In genomic region chr13:4056211-4056610, GRCm38 (mm10) we compare ENCODE assay signal across 29 mouse cellular contexts. TPM values are rescaled to one million over a fixed set of nuclear protein-coding genes. Genes with fewer than 3 reads are reported as not detected.
"Had no signal": no experiment of that assay in that cellular context is flagged by ENCODE, and none has a peak within 500 bp of the region (broad histone marks: within the 10 kb centered on the region; RNA-seq: fewer than 3 reads in every experiment).

No protein-coding gene starts in this region.

- H3K4me3 ChIP-seq: left cerebral cortex, adult 2 months; limb, embryonic 10.5 days; limb, embryonic 12.5 days; limb, embryonic 13.5 days; limb, embryonic 15.5 days; liver, embryonic 13.5 days; liver, embryonic 15.5 days; lung, embryonic 15.5 days; megakaryocyte, embryonic 14.5 days; midbrain, embryonic 10.5 days; midbrain, embryonic 12.5 days; midbrain, embryonic 13.5 days; midbrain, embryonic 15.5 days; myocyte; neural tube, embryonic 12.5 days; neural tube, embryonic 13.5 days had no signal

- H3K36me3 ChIP-seq: limb, embryonic 10.5 days; limb, embryonic 12.5 days; limb, embryonic 13.5 days; limb, embryonic 15.5 days; liver, embryonic 13.5 days; liver, embryonic 15.5 days; lung, embryonic 15.5 days; midbrain, embryonic 10.5 days; midbrain, embryonic 12.5 days; midbrain, embryonic 13.5 days; midbrain, embryonic 15.5 days; neural tube, embryonic 12.5 days; neural tube, embryonic 13.5 days had no signal

- H3K9ac ChIP-seq: limb, embryonic 12.5 days; limb, embryonic 13.5 days; limb, embryonic 15.5 days; liver, embryonic 13.5 days; liver, embryonic 14.5 days; liver, embryonic 15.5 days; lung, embryonic 14.5 days; lung, embryonic 15.5 days; midbrain, embryonic 12.5 days; midbrain, embryonic 13.5 days; midbrain, embryonic 15.5 days; neural tube, embryonic 12.5 days; neural tube, embryonic 13.5 days had no signal

- ATAC-seq: midbrain, embryonic 13.5 days; midbrain, embryonic 15.5 days; midbrain, embryonic 16.5 days had no signal

- H3K4me2 ChIP-seq: limb, embryonic 12.5 days; limb, embryonic 13.5 days; limb, embryonic 15.5 days; liver, embryonic 13.5 days; liver, embryonic 15.5 days; lung, embryonic 14.5 days; lung, embryonic 15.5 days; midbrain, embryonic 11.5 days; midbrain, embryonic 12.5 days; midbrain, embryonic 13.5 days; midbrain, embryonic 15.5 days; neural tube, embryonic 12.5 days; neural tube, embryonic 13.5 days had no signal

- DNase-seq: layer of hippocampus, postnatal 36 days; left cerebral cortex, postnatal 4 days; liver, embryonic 13.5 days; lung, embryonic 14.5 days; lung, postnatal 14 days; midbrain, embryonic 14.5 days had no signal

- H3K27me3 ChIP-seq: limb, embryonic 12.5 days; limb, embryonic 13.5 days; limb, embryonic 15.5 days; liver, embryonic 13.5 days; liver, embryonic 15.5 days; lung, embryonic 15.5 days; megakaryocyte, embryonic 14.5 days; midbrain, embryonic 12.5 days; midbrain, embryonic 13.5 days; midbrain, embryonic 15.5 days; neural tube, embryonic 12.5 days; neural tube, embryonic 13.5 days had no signal

- H3K4me1 ChIP-seq: limb, embryonic 10.5 days; limb, embryonic 12.5 days; limb, embryonic 15.5 days; liver, embryonic 13.5 days; liver, embryonic 15.5 days; lung, embryonic 15.5 days; megakaryocyte, embryonic 14.5 days; midbrain, embryonic 10.5 days; midbrain, embryonic 12.5 days; midbrain, embryonic 13.5 days; midbrain, embryonic 15.5 days; neural tube, embryonic 12.5 days had no signal

- H3K9me3 ChIP-seq: limb, embryonic 10.5 days; limb, embryonic 12.5 days; limb, embryonic 13.5 days; limb, embryonic 15.5 days; liver, embryonic 13.5 days; liver, embryonic 15.5 days; lung, embryonic 15.5 days; megakaryocyte, embryonic 14.5 days; midbrain, embryonic 10.5 days; midbrain, embryonic 12.5 days; midbrain, embryonic 13.5 days; midbrain, embryonic 15.5 days; neural tube, embryonic 12.5 days; neural tube, embryonic 13.5 days had no signal

- H3K27ac ChIP-seq: left cerebral cortex, adult 2 months; limb, embryonic 10.5 days; limb, embryonic 12.5 days; limb, embryonic 13.5 days; limb, embryonic 15.5 days; liver, embryonic 13.5 days; liver, embryonic 14.5 days; liver, embryonic 15.5 days; lung, embryonic 15.5 days; macrophage; midbrain, embryonic 10.5 days; midbrain, embryonic 12.5 days; midbrain, embryonic 13.5 days; midbrain, embryonic 15.5 days; neural tube, embryonic 12.5 days; neural tube, embryonic 13.5 days had no signal

RNA-seq across cellular contexts. Expression of gene Akr1c14, which starts 7.4 kb away (rescaled TPM):
- total RNA-seq: megakaryocyte progenitor cell, adult 5-6 weeks; megakaryocyte, adult 5-6 weeks; megakaryocyte-erythroid progenitor cell, adult 5-6 weeks; monocyte, adult 5-6 weeks had no signal
- polyA plus RNA-seq: macrophage had no signal
